Mouse (Mus musculus) gastrocnemius, postnatal 4 days (tissue): ENCODE results near the gene Sde2. TPM values are rescaled to one million over a fixed set of nuclear protein-coding genes. Genes with fewer than 3 reads are reported as not detected.
"Not testable (repeated sequence)": the region's sequence is repeated elsewhere in the genome, so short reads cannot be mapped to it uniquely, and the experiment has no call there.

Experiments
- DNase-seq, 2 experiments: peaks; one replicate each; pipeline ENCODE4 v3.0.0; 2021 to 2022; ENCODE audit warnings: low spot score in 2 of 2, mixed read lengths in 2 of 2
- total RNA-seq, 2 experiments: library from RNA; stranded (reverse); gene quantifications; 2 replicates each; pipeline ENCODE4 v1.2.3; 2021

Sde2 gene
- total RNA-seq, 2 experiments from 2014 or later: 18.5 to 20.0 TPM

DNA sequence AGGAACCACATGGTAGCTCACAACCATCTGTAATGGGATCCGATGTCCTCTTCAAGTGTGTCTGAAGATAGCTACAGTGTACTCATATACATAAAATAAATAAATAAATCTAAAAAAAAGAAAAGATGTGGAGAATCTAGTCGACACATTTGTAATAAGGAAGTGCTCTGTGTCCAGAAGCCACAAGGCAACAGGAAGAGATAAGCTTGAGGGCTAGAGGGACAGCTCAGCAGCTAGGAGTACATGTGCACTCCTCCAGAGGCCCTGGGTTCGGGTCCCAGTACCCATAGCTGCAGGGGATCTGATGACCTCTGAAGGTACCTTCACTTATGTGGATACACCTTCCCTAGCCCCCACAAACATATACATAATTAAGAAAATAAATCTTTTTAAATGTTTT lies 30.8 kb downstream of the Sde2 start:
- DNase-seq: no peak

DNA sequence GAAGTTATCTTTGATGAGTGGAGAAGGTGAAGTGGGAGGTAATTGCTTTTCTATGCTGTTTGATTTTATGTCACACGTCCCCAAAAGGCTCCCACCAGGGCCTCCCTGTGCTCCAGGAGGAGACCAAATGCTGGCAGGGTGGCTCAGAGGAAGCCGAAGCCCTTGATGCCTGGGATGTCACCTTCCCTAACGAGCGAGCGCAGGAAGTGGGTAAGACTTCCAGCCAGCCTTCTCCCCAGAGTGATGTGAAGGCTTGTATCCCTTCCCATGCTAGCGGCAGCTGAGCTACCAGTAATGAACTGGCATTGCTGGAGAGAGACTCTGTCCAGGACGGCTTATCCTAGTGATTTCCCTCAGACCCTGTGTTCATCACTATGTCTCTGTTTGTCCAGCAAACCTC lies 32.8 kb downstream of the Sde2 start:
- no peak for DNase-seq

DNA sequence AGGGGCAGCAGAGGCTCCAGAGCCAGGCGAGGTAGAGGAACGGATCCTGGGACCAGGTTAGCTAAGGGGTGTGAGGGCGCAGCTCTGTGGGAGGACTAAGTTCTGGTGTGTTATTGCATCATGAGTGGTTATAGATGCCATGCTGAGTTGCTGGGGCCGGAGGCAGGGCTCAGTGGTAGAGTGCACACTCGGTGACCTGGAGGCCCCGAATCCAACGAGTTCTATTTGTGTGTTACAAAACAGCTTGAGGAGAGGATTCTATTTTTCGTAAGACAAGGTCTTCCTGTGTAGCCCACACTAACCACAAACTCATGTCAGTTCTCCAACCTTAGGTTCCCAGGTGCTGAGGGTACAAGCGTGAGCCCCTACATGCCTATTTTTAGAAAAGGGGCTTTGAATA lies 33.6 kb downstream of the Sde2 start:
- DNase-seq: no peak

DNA sequence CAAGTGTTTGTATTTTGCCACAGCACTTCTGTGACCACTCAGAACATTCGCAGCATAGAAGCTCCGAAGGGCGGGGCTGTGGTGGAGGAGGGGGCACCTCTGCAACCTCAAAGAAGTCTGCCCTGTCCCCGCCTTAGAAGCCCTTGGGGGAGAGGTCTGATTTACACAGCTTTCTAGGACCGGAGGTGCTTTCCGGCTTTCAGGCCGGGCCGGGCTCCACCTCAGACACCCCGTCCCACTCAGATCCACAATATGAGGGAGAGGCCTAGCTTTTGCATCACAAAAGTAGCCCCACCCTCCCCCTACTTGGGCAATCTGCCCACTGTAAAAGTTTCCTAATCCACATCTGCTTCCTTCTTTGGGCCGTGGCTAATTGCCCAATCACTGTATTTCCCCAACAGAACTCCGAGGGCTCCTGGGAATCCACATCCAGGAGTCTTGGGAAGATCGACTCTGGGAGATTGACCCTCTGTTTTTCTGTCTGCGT lies 37.7 kb downstream of the Sde2 start:
- DNase-seq: peak; percentile 55 to 86

DNA sequence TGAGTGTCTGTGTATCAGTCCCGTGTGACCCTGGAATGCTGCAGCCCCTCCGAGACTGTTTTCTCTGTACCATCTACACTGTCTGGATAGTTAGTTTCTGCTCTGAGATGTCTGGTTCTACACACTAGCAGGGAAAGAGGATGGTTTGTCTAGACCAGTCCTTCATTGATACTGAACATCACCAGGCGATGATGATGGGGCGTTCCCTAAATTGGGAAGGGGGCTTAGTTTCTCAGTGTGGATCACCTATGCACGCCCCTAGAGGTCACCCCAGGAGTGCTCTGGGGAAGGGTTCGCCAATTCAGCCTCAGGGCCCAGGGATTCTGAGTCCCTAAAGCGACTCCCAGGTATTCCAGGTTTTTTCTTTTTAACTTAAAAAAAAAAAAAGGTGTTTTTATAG lies 38.2 kb downstream of the Sde2 start:
- DNase-seq: no peak

DNA sequence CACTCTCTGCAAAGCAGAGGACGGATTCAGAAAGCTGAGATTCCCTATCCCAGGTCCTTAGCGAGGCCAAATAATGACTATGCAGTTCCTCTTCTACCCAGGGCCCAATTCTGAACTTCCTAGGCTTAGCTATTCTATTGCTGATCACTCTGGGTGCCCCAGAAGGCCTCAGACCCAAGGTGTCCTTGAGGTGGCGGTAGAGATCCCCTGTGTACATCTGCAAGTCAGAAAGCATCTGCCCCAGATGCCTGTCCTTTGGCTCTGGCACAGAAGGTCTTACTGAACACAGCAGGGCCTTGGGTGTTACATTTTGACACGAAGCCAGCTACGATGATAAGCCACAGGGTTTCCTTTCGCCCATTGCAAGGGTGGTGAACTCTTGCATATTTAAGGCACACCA lies 38.9 kb downstream of the Sde2 start:
- no peak for DNase-seq

DNA sequence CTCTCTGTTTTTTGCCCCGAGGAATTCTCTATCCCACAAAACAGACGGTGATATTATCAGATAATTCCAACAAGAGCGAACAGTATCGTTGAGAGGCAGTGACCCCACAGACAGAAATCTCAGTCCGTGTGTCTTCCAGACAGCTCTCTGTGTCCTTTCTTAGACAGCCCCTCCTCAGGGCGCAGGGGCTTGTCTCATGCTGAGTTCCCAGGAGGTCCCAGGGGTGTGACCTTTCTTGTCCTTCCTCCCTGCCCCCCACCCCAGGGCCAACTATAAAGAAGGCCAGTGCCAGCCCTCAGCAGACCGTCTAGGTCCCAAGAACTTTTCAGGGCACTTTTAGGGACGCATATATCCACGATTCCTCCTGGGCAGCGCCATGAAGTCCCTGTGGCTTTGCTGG lies 41.9 kb downstream of the Sde2 start, which contains the start of gene Lefty2:
Gene Lefty2 (plus strand): TSS at position 301 of the 400 bp plus-strand sequence.
- no peak for DNase-seq

DNA sequence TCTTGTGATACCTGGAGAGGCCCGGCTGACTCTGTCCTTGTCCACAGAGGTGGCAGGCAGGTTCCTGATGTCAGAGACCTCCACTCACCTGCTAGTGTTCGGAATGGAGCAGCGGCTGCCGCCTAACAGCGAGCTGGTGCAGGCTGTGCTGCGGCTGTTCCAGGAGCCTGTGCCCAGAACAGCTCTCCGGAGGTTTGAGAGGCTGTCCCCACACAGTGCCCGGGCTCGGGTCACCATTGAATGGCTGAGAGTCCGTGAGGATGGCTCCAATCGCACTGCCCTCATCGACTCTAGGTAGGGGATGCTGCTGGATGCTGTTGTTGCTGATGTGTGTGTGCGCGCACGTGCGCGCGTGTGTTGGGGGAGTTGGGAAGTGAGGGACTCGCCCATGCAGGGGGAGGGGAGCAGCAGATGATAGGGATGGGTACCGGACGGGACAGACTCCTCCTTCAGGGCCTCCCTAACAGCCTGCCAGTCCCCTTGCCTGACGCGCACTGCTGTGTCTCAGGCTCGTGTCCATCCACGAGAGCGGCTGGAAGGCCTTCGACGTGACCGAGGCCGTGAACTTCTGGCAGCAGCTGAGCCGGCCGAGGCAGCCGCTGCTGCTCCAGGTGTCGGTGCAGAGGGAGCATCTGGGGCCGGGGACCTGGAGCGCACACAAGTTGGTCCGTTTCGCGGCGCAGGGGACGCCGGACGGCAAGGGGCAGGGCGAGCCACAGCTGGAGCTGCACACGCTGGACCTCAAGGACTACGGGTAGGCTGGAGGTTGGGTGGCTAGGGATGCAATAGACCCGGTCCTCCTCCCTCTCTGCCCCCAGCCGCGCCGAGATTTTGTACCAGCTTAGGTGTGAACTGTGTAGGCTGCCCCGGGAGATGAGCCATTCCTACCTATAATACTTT lies 43.4 kb downstream of the Sde2 start:
- not testable (repeated sequence) for DNase-seq

DNA sequence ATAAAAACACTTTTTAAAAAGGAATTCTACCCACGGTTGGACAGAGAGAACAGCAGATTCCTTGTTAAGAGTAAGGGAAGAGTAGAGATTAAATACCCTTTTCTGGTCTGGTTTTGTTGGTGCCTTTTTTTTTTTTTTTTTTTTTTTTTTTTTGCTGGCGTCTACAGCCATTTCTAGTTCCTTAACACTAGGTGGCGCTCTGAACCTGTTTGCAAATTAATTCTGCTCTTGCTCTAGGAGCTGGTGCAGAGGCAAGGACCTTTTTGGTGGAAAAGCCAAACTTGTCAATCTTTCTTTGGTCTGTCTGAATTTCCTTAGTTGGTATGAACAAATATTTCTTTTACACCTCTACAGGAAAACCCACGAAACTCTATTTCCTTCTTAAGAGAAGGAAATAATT lies 50.2 kb downstream of the Sde2 start:
- DNase-seq: no peak

DNA sequence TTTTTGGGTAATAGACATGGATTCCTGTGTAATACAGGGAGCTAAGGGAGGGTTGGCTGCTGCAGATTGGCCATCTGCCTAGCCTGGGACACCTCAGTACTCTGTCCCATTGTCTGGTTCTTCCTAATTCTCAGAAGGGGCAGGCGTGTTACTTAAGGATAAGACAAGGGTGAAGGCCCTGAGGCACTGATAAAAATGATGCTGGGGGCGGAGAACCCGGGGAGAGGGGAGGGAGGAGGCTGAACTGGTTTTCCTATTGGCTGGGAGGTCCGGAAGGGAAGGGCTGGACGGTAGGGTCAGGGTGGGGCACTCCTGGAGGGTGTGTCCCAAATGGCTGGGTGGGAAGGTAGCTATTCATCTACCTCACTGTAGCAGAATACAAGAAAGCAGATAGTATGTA lies 52.0 kb downstream of the Sde2 start:
- DNase-seq: no peak

DNA sequence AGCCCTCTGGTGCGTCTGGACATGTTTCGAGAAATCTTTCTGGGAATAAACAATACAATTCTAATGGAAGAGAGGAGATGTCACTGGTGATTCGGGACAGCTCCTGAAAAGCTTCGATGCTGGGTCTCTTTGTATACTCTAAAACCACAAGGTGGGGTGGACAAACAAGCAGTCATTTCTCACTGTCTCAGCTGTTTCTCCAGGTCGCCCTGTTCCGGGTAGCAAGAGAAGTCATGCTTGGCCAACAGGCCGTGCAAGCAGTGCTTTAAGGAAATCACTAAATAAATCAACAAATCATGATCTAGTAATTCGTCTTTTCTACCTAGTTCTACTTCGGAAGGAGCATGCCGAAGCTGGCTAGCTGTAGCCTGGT lies 52.7 kb downstream of the Sde2 start:
- DNase-seq: no peak

DNA sequence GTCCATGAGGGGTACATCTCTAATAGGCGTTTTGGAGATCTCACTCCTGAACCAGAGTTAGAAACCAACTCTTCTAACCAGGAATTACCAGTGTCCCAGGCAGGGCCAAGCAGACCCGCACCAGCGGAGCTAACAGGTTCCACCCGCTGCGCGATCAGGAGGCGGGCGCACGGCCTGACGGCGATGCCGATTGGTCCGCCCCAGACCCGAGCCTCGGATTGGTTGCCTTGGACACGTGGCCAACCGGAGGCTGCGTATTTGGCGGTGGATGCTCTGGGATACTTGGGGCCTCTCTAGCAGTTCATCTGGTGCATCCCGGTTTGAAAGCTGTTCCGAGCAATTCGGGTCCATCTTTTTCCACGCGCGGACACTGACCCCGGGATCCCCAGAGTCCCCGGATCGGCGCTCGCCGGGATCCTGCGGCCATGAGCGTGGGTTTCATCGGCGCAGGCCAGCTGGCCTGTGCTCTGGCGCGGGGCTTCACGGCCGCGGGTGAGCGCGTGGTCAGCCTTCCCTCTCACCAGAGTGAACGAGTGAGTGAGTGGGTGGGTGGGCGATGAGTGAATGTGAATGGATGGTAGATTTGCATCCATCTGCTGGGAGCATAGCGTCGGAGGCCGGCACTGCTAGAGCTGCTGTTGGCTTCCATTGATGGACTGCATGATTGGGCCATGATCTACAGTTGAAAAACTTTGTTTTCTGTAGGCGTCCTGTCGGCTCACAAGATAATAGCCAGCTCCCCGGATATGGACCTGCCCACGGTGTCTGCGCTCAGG lies 53.3 kb downstream of the Sde2 start, which contains the start of gene Pycr2:
Gene Pycr2 (plus strand): TSS at position 255 of the 776 bp plus-strand sequence.
- peak; percentile 88 to 94 for DNase-seq

DNA sequence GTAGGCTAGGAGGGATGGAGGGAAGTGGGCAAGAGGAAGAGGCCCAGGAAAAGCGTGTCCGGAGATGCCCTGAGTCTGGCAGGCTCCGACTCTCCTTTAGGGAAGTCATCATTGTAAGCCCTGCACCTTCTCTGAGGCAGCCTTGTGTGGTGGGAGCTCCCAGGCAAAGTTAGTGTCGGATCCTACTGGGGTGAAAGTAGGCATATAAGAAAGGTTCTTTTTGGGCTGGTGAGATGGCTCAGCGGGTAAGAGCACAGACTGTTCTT lies 53.8 kb downstream of the Sde2 start:
- no peak for DNase-seq

DNA sequence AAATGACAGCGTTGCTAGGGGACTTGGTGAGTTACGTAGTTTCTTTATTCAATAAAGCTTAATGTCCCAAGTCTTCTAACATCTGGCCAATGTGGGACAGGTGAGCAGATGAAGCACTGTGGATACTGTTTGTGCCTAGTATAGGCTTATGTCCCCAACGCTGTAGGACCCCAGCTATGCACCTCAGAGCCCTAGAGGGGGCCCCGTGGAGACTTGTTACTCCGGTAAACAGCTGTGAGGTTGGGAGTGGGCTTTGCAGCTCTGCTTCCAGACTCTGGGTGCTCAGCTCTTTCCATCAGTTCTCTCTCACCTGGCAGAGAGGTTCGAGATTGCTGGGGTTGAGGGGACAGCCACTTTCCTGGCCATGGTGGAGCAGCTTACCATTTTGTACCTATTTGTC lies 54.4 kb downstream of the Sde2 start:
- no peak for DNase-seq

DNA sequence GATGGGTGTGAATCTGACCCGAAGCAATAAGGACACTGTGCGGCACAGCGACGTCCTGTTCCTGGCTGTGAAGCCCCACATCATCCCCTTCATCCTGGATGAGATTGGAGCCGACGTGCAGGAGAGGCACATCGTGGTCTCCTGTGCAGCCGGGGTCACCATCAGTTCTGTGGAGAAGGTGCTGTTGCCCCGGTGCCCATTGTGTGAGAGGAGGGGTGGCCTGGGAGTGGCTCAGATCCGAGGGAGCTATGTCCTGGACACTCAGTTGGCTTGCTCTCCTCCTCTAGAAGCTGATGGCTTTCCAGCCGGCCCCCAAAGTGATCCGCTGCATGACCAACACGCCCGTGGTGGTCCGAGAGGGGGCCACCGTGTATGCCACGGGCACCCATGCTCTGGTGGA lies 54.9 kb downstream of the Sde2 start:
- DNase-seq: no peak

DNA sequence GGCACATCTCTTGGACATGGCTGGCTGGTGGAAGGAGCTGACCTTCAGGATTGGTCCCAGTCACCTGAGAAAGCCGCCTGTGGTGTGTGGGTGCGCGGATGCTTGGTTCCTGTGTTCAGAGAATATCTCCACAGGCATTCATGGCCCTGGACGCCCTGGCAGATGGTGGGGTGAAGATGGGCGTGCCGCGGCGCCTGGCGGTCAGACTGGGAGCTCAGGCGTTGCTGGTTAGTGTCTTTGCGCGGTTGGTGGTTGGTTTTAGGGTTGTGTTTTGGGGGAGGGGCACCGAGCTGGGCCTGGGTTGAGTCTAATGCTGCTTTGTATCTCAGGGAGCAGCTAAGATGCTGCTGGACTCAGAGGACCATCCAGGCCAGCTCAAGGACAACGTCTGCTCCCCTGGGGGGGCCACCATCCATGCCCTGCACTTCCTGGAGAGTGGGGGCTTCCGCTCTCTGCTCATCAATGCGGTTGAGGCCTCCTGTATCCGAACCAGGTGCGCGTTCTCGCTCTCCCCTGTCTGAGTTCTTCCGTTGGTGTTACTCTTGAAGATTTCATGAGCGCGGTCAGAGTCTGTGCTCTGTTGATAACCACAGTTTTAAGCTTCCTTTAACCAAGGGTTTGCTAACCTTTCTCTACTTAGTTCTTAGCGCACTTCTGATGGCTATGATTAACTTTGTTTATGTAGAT lies 55.7 kb downstream of the Sde2 start:
- DNase-seq: no peak

DNA sequence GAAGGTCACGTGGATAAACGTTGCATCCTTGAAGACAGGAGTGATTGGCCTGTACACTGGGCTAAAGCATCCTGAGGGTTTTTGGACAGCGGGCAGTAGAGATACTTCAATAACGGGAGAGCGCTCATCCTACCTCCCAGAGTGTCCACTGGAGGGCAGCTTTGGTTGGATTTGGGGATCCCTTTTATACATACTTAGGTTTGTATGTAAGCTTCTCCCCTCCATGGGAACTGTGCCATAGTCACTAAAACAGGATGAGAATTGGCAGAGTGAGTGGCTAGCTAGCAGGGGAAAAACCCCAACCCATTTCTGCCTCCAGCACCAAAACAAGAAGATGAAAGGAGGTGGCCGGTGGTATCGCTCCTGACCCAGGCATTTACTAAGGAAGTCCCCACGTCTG lies 60.2 kb downstream of the Sde2 start:
- no peak for DNase-seq

DNA sequence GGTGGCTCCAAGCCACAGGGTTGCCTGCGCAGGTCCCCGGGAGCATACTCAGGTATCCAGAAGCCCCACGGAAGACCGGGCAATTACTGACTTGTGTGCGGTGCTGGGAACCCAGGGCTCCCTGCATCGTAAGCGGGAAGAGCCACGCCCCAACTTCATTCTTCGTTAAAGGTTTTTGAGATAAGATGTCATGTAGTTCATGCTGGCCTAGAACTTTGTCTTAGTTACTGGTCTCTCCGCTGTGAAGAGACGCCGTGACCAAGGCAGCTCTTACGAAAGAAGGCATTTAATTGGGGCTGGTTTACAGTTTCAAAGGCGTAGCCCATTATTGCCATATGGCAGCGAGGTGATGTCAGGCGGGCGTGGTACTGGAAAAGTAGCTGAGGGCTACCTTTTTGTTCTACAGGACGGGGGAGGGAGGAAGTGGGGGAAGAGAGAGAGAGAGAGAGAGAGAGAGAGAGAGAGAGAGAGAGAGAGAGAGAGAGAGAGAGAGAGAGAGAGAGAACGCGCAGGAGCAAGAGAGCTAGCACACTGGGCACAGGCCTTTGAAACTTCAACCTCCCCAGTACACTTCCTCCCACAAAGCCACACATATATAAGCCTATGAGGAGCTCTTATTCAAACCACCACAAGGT lies 60.8 kb downstream of the Sde2 start:
- no peak for DNase-seq

DNA sequence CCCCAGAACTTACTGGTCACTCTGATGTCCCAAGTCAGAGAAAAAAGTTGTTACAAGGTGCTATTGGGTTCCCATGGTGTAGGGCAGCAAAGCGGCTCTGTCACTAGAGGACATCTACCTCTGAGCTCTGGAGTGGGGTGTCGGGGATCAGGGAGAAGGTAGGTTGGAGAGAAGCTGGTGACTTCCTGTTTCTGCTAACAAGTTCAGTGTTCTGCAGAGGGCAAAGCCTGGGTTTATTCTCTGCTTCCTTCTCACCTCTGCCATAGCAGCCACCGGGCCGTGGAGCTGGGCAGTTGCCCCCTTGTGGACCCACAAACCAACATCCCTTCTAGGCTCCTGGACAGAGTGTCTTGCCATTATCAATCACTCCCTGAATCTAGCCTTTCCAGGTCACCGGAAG lies 61.9 kb downstream of the Sde2 start:
- DNase-seq: no peak

DNA sequence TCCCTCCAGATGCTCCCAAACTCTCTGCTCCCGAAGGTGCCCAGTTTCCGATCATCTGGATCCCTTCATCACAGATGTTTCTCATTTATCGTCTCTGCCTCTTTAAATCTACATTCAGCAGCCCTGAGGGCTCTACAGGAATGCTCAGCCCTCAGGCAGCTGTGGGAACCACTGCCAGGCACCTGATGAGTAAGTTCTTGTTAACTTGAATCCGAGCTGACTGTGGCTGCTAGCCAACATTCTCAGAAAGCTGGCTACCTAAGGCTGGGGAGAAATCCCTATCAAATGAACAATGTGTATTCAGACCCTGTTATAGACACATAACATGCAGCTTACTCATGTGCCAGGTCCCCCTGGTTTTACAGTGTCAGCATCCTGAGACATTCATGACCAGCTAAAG lies 62.9 kb downstream of the Sde2 start:
- DNase-seq: peak in 1 of 2 experiments; percentile 57

DNA sequence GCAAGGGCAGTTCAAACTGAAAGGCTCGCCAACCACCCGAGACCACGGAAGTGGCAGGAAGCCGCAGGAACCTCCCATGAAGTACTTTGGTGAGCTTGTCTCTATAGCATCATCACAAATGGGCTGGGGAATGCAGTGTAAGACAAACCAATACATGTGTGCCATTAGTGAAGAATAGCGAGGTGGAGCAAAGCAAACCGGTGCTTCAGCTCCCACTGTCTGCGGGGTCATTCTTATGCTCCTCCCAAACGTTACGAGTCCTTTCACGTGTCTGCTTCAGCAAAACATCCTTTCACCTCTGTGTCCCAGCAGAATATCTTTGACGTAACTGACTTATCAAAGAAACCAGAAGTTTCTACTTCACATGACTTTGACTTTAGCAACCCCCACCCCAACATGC lies 65.5 kb downstream of the Sde2 start:
- DNase-seq: no peak
